ENCODE assay signal across 7 mouse cellular contexts in genomic region chr13:68605689-68606126, GRCm38 (mm10). TPM values are rescaled to one million over a fixed set of nuclear protein-coding genes. Genes with fewer than 3 reads are reported as not detected.
DNase-seq lines count a peak whose midpoint lies in the region; ATAC-seq lines count a peak whose summit lies in the region.

No protein-coding gene starts in this region.

- H3K9ac ChIP-seq in intestine, embryonic 15.5 days: no peak overlapping the region
- no peak overlapping the region for H3K9ac ChIP-seq in liver, embryonic 15.5 days
- H3K9ac ChIP-seq in neural tube, embryonic 13.5 days: 0 out of 2 replicates have a peak overlapping the region, but pooled peaks have one; percentile 41

- H3K27ac ChIP-seq in intestine, embryonic 15.5 days: no peak overlapping the region
- H3K27ac ChIP-seq in liver, embryonic 15.5 days (replicated peaks): no peak overlapping the region
- H3K27ac ChIP-seq in neural tube, embryonic 13.5 days (replicated peaks): no peak overlapping the region

- DNase-seq in ZHBTc4 (ENCODE audit: low read depth, low spot score): peak; percentile 81
- DNase-seq in c-Kit-positive CD71-positive TER-119-positive erythroid progenitor cells, embryonic 14.5 days (ENCODE audit: low spot score): peak; percentile 22
- DNase-seq in forelimb bud, embryonic 11.5 days (ENCODE audit: low read depth, low spot score): peak; percentile 65
- no peak for DNase-seq in spleen, adult 18-20 months

- H3K9me3 ChIP-seq in intestine, embryonic 15.5 days: no peaks in the 10 kb centered on the region
- H3K9me3 ChIP-seq in liver, embryonic 15.5 days (replicated peaks): no peaks in the 10 kb centered on the region
- no peaks in the 10 kb centered on the region for H3K9me3 ChIP-seq in neural tube, embryonic 13.5 days

- no peaks in the 10 kb centered on the region for H3K27me3 ChIP-seq in intestine, embryonic 15.5 days (replicated peaks)
- no peaks in the 10 kb centered on the region for H3K27me3 ChIP-seq in liver, embryonic 15.5 days
- H3K27me3 ChIP-seq in neural tube, embryonic 13.5 days: peaks cover 3% of the 10 kb centered on the region; the same call in 1 of the 2 replicates

- peaks cover 9% of the 10 kb centered on the region; the same call in 1 of the 2 replicates for H3K4me1 ChIP-seq in intestine, embryonic 15.5 days (replicated peaks)
- H3K4me1 ChIP-seq in liver, embryonic 15.5 days (replicated peaks): no peaks in the 10 kb centered on the region
- peaks cover 27% of the 10 kb centered on the region for H3K4me1 ChIP-seq in neural tube, embryonic 13.5 days (replicated peaks)

- WGBS in intestine, embryonic 15.5 days: 0% methylated on average over 8 of the region's 11 CpGs
- 7% methylated on average over 10 of the region's 11 CpGs for WGBS in liver, embryonic 15.5 days (ENCODE audit: insufficient replicate concordance)
- 5% methylated on average over 8 of the region's 11 CpGs for WGBS in neural tube, embryonic 13.5 days

- H3K4me3 ChIP-seq in intestine, embryonic 15.5 days (replicated peaks): peak overlapping the region; percentile 25
- H3K4me3 ChIP-seq in liver, embryonic 15.5 days (replicated peaks): no peak overlapping the region; the same call in 1 of the 2 replicates
- peak overlapping the region; percentile 22 for H3K4me3 ChIP-seq in neural tube, embryonic 13.5 days

- H3K4me2 ChIP-seq in intestine, embryonic 15.5 days (replicated peaks): peak overlapping the region; percentile 58
- peak overlapping the region; percentile 46 for H3K4me2 ChIP-seq in liver, embryonic 15.5 days
- peak overlapping the region; percentile 50 for H3K4me2 ChIP-seq in neural tube, embryonic 13.5 days

- no peaks in the 10 kb centered on the region for H3K36me3 ChIP-seq in intestine, embryonic 15.5 days
- H3K36me3 ChIP-seq in liver, embryonic 15.5 days (replicated peaks): no peaks in the 10 kb centered on the region
- H3K36me3 ChIP-seq in neural tube, embryonic 13.5 days: no peaks in the 10 kb centered on the region

- peak; percentile 90 for ATAC-seq in intestine, embryonic 15.5 days
- ATAC-seq in liver, embryonic 15.5 days (ENCODE audit: insufficient read depth): no peak
- ATAC-seq in neural tube, embryonic 13.5 days (ENCODE audit: low read depth): peak; percentile 79

RNA-seq across cellular contexts. Expression of gene 1700001L19Rik, which starts 8.5 kb away (rescaled TPM):
- polyA plus RNA-seq in intestine, embryonic 15.5 days (2015; fragmentation: Nextera tagmentation; extraction: Ambion mirVana): 0.35 TPM in 1 of 2 replicates, not detected in the other
- not detected in 2 replicates for polyA plus RNA-seq in liver, embryonic 15.5 days (2015; fragmentation: Nextera tagmentation; extraction: Ambion mirVana)
- 2.9 and 3.8 TPM in 2 replicates for polyA plus RNA-seq in neural tube, embryonic 13.5 days (2015; fragmentation: Nextera tagmentation; extraction: Ambion mirVana)

RNA-seq across cellular contexts. Expression of gene Fastkd3, which starts 23.7 kb away (rescaled TPM):
- 32.9 and 37.5 TPM in 2 replicates for polyA plus RNA-seq in intestine, embryonic 15.5 days (2015; fragmentation: Nextera tagmentation; extraction: Ambion mirVana)
- 12.4 and 12.5 TPM in 2 replicates for polyA plus RNA-seq in liver, embryonic 15.5 days (2015; fragmentation: Nextera tagmentation; extraction: Ambion mirVana)
- polyA plus RNA-seq in neural tube, embryonic 13.5 days (2015; fragmentation: Nextera tagmentation; extraction: Ambion mirVana): 24.7 and 32.9 TPM in 2 replicates

RNA-seq across cellular contexts. Expression of gene Mtrr, which starts 23.8 kb away (rescaled TPM):
- 15.9 and 16.5 TPM in 2 replicates for polyA plus RNA-seq in intestine, embryonic 15.5 days (2015; fragmentation: Nextera tagmentation; extraction: Ambion mirVana)
- polyA plus RNA-seq in liver, embryonic 15.5 days (2015; fragmentation: Nextera tagmentation; extraction: Ambion mirVana): 9.1 and 9.4 TPM in 2 replicates
- 11.2 and 14.3 TPM in 2 replicates for polyA plus RNA-seq in neural tube, embryonic 13.5 days (2015; fragmentation: Nextera tagmentation; extraction: Ambion mirVana)

Comparison
In these comparisons a context has a peak if more than half of its experiments do, and no peak if none do; other contexts are left out.
1. DNase-seq: peak in ZHBTc4 (single experiment), c-Kit-positive CD71-positive TER-119-positive erythroid progenitor cells, embryonic 14.5 days (single experiment) and forelimb bud, embryonic 11.5 days (single experiment); none in spleen, adult 18-20 months (0 of 2).
2. Peak in every context shown above with its lines, with median percentiles within 50 percentile points of each other: H3K4me2 ChIP-seq.